16 mouse cellular contexts compared by ENCODE assay signal in genomic region chr11:31861149-31861890, GRCm38 (mm10). TPM values are rescaled to one million over a fixed set of nuclear protein-coding genes. Genes with fewer than 3 reads are reported as not detected.
DNase-seq lines count a peak whose midpoint lies in the region; ATAC-seq and TF ChIP-seq lines count a peak whose summit lies in the region.
"Had no signal": no experiment of that assay in that cellular context is flagged by ENCODE, and none has a peak within 500 bp of the region (broad histone marks: within the 10 kb centered on the region; RNA-seq: fewer than 3 reads in every experiment).

No protein-coding gene starts in this region.

- no peak overlapping the region for H3K4me2 ChIP-seq in intestine, embryonic 16.5 days (ENCODE audit: low read depth, low read length)
- H3K4me2 ChIP-seq: hindbrain, embryonic 12.5 days; midbrain, embryonic 12.5 days had no signal

- 0 out of 2 replicates have a peak, but pooled peaks have one; percentile 63 for ATAC-seq in intestine, embryonic 16.5 days
- peak; percentile 80 for ATAC-seq in megakaryocyte progenitor cell, adult 5-6 weeks (replicated peaks; ENCODE audit: poor library complexity)

- WGBS in liver, adult 2 months = 80% methylated on average over 6 of the region's 6 CpGs
- 78% methylated on average over 6 of the region's 6 CpGs for WGBS in intestine, embryonic 16.5 days

- no peak overlapping the region for H3K9ac ChIP-seq in liver, adult 2 months (ENCODE audit: low read depth, low read length)
- no peak overlapping the region for H3K9ac ChIP-seq in intestine, embryonic 16.5 days (ENCODE audit: low read depth, low read length)
- H3K9ac ChIP-seq: hindbrain, embryonic 12.5 days; midbrain, embryonic 12.5 days had no signal

- no peak overlapping the region for H3K4me3 ChIP-seq in liver, adult 2 months (ENCODE audit: insufficient read depth, low read depth, low read length)
- H3K4me3 ChIP-seq in brown adipose tissue, adult 24 weeks (ENCODE audit: insufficient read depth, low read depth, low read length) = no peak overlapping the region
- no peak overlapping the region for H3K4me3 ChIP-seq in intestine, embryonic 16.5 days (ENCODE audit: low read length)
- H3K4me3 ChIP-seq: hindbrain, embryonic 12.5 days; midbrain, embryonic 12.5 days; myocyte had no signal

- no peaks in the 10 kb centered on the region for H3K9me3 ChIP-seq in intestine, embryonic 16.5 days (ENCODE audit: control insufficient read depth, low read length)
- H3K9me3 ChIP-seq: hindbrain, embryonic 12.5 days; midbrain, embryonic 12.5 days had no signal

- peak; percentile 94 for DNase-seq in liver, adult 2 months (ENCODE audit: extremely low read depth, low read depth, low spot score)
- no peak for DNase-seq in liver
- DNase-seq in ovary, postnatal 14 days (ENCODE audit: low spot score) = no peak
- no peak for DNase-seq in layer of hippocampus, postnatal 10 days (ENCODE audit: low spot score in 2 of 2)
- DNase-seq in thymus, postnatal 4 days = no peak
- DNase-seq: cerebellum, adult 8-10 months; gastrocnemius, postnatal 14 days; kidney, adult 8-10 months; lung, adult 2 months; right cerebral cortex, postnatal 25 days had no signal

- H3K4me1 ChIP-seq in liver, adult 2 months (ENCODE audit: control insufficient read depth, insufficient read depth, low read length) = peaks cover 8% of the 10 kb centered on the region; the same call in 1 of the 2 replicates
- no peaks in the 10 kb centered on the region for H3K4me1 ChIP-seq in brown adipose tissue, adult 24 weeks (ENCODE audit: control insufficient read depth, insufficient read depth, insufficient read length, low read length)
- no peaks in the 10 kb centered on the region for H3K4me1 ChIP-seq in intestine, embryonic 16.5 days (ENCODE audit: control insufficient read depth, insufficient read depth, low read length)
- H3K4me1 ChIP-seq: hindbrain, embryonic 12.5 days; midbrain, embryonic 12.5 days had no signal

- TF ChIP-seq CTCF in liver, adult 2 months (IDR thresholded peaks at IDR 0.05; ENCODE audit: low read depth, low read length) = no peak

- no peaks in the 10 kb centered on the region for H3K27me3 ChIP-seq in liver, adult 2 months (ENCODE audit: control insufficient read depth, insufficient read depth, low read length)
- no peaks in the 10 kb centered on the region for H3K27me3 ChIP-seq in intestine, embryonic 16.5 days (replicated peaks; ENCODE audit: control insufficient read depth, insufficient read depth, low read length)
- H3K27me3 ChIP-seq: hindbrain, embryonic 12.5 days; midbrain, embryonic 12.5 days had no signal

- H3K27ac ChIP-seq in liver, adult 2 months (replicated peaks; ENCODE audit: insufficient read depth, low read depth, low read length) = no peak overlapping the region
- H3K27ac ChIP-seq in brown adipose tissue, adult 24 weeks (replicated peaks; ENCODE audit: low read depth, low read length) = peak overlapping the region; percentile 60; the same call in 1 of the 2 replicates
- H3K27ac ChIP-seq in intestine, embryonic 16.5 days (ENCODE audit: low read length) = no peak overlapping the region
- H3K27ac ChIP-seq: hindbrain, embryonic 12.5 days; midbrain, embryonic 12.5 days had no signal

- H3K79me2 ChIP-seq in liver, adult 2 months (ENCODE audit: control insufficient read depth, insufficient read depth, low read length) = no peaks in the 10 kb centered on the region

- H3K36me3 ChIP-seq in liver, adult 2 months (ENCODE audit: control insufficient read depth, insufficient read depth, low read length) = no peaks in the 10 kb centered on the region
- H3K36me3 ChIP-seq in intestine, embryonic 16.5 days (ENCODE audit: control insufficient read depth, insufficient read depth, low read length) = no peaks in the 10 kb centered on the region
- H3K36me3 ChIP-seq: hindbrain, embryonic 12.5 days; midbrain, embryonic 12.5 days had no signal

- no peak for TF ChIP-seq POLR2A in liver, adult 2 months (IDR thresholded peaks at IDR 0.05; ENCODE audit: extremely low read depth, insufficient read depth, low read length)

RNA-seq across cellular contexts. Expression of gene Cpeb4, which starts 10.7 kb away (rescaled TPM):
- 30.6 and 37.0 TPM in 2 replicates for total RNA-seq in liver, adult 2 months (2014; rRNA removed)
- polyA plus RNA-seq in liver, adult 2 months (2012; rRNA removed) = 9.0 and 10.3 TPM in 2 replicates
- 12.2 and 16.5 TPM in 2 replicates for polyA plus RNA-seq in brown adipose tissue, adult 24 weeks (2012; ENCODE audit: insufficient read depth, insufficient read length, missing spikeins)
- 3.0 and 5.2 TPM in 2 replicates for polyA plus RNA-seq in intestine, embryonic 16.5 days (2015; fragmentation: Nextera tagmentation; extraction: Ambion mirVana)
- 9.4 and 15.3 TPM in 2 replicates for total RNA-seq in megakaryocyte progenitor cell, adult 5-6 weeks (2015)
- 7.7 and 8.3 TPM in 2 replicates for total RNA-seq in megakaryocyte progenitor cell, adult 5-6 weeks (2017)
- total RNA-seq in layer of hippocampus, postnatal 10 days (2021) = 100 to 1,000 TPM; 134 to 142 TPM
